Mouse (Mus musculus): ENCODE data around the gene 4921507P07Rik. TPM values are rescaled to one million over a fixed set of nuclear protein-coding genes. Genes with fewer than 3 reads are reported as not detected.

The 4921507P07Rik gene
- polyA plus RNA-seq, 1 experiment from 2014 or later = 0.61 TPM

GRCm38 (mm10) chr6:50549791-50550190, 46.6 kb downstream of the 4921507P07Rik start:
- no peaks in the 10 kb centered on the region for H3K36me3 ChIP-seq (replicated peaks)
- H3K27ac ChIP-seq = no peak overlapping the region
- H3K9ac ChIP-seq = no peak overlapping the region
- WGBS = 84% methylated on average over 7 of the region's 7 CpGs
- ATAC-seq (ENCODE audit: low FRiP score) = no peak
- no peaks in the 10 kb centered on the region for H3K9me3 ChIP-seq
- H3K4me1 ChIP-seq = no peaks in the 10 kb centered on the region
- 0 out of 2 replicates have a peak, but pooled peaks cover 3% of the 10 kb centered on the region for H3K27me3 ChIP-seq
- no peak overlapping the region for H3K4me3 ChIP-seq (replicated peaks)
- H3K4me2 ChIP-seq = no peak overlapping the region

- no peak overlapping the region for H3K27ac ChIP-seq
- WGBS = 71% methylated on average over 5 of the region's 5 CpGs
- H3K4me1 ChIP-seq = no peaks in the 10 kb centered on the region
- no peak overlapping the region for H3K4me3 ChIP-seq (replicated peaks)
- 0 out of 2 replicates have a peak, but pooled peaks cover 3% of the 10 kb centered on the region for H3K27me3 ChIP-seq
- no peak for ATAC-seq (ENCODE audit: low FRiP score)
- no peaks in the 10 kb centered on the region for H3K9me3 ChIP-seq
- no peak overlapping the region for H3K4me2 ChIP-seq
- H3K36me3 ChIP-seq (replicated peaks) = no peaks in the 10 kb centered on the region
- H3K9ac ChIP-seq = no peak overlapping the region
Measured at GRCm38 (mm10) chr6:50549051-50549450, 47.4 kb downstream of the 4921507P07Rik start.

GRCm38 (mm10) chr6:50545412-50546043, 50.9 kb downstream of the 4921507P07Rik start:
- Histone ChIP-seq H3K9me3 (no peaks in the 10 kb centered on the region), H3K4me1 (no peaks in the 10 kb centered on the region), H3K27ac (no peak overlapping the region), H3K4me3 (replicated peaks) (no peak overlapping the region), H3K4me2 (no peak overlapping the region), H3K36me3 (replicated peaks) (no peaks in the 10 kb centered on the region), H3K9ac (no peak overlapping the region), H3K27me3 (0 out of 2 replicates have a peak, but pooled peaks cover 3% of the 10 kb centered on the region)
- ATAC-seq (ENCODE audit: low FRiP score) = 0 out of 2 replicates have a peak, but pooled peaks have one; percentile 44
- 30% methylated on average over 10 of the region's 10 CpGs for WGBS

GRCm38 (mm10) chr6:50542535-50542934, 53.9 kb downstream of the 4921507P07Rik start:
- whole genome bisulfite sequencing = 93% methylated on average over 1 of the region's 1 CpGs
- Histone ChIP-seq H3K27me3 (0 out of 2 replicates have a peak, but pooled peaks cover under 1% of the 10 kb centered on the region), H3K9ac (no peak overlapping the region), H3K9me3 (no peaks in the 10 kb centered on the region), H3K27ac (no peak overlapping the region), H3K4me1 (no peaks in the 10 kb centered on the region), H3K4me3 (replicated peaks) (no peak overlapping the region), H3K36me3 (replicated peaks) (no peaks in the 10 kb centered on the region), H3K4me2 (no peak overlapping the region)
- ATAC-seq (ENCODE audit: low FRiP score) = no peak

- Histone ChIP-seq H3K27ac (no peak overlapping the region), H3K27me3 (0 out of 2 replicates have a peak, but pooled peaks cover 5% of the 10 kb centered on the region), H3K4me2 (no peak overlapping the region), H3K9ac (no peak overlapping the region), H3K4me3 (replicated peaks) (no peak overlapping the region), H3K9me3 (no peaks in the 10 kb centered on the region), H3K4me1 (peaks cover 3% of the 10 kb centered on the region; the same call in 1 of the 2 replicates), H3K36me3 (replicated peaks) (no peaks in the 10 kb centered on the region)
- no peak for ATAC-seq (ENCODE audit: low FRiP score)
- WGBS = 91% methylated on average over 1 of the region's 1 CpGs
Measured at GRCm38 (mm10) chr6:50539641-50540040, 56.8 kb downstream of the 4921507P07Rik start.

GRCm38 (mm10) chr6:50536461-50536892, 60.0 kb downstream of the 4921507P07Rik start:
- Histone ChIP-seq H3K9me3 (no peaks in the 10 kb centered on the region), H3K27ac (no peak overlapping the region), H3K27me3 (0 out of 2 replicates have a peak, but pooled peaks cover 5% of the 10 kb centered on the region), H3K4me1 (peaks cover 3% of the 10 kb centered on the region; the same call in 1 of the 2 replicates), H3K4me2 (no peak overlapping the region), H3K36me3 (replicated peaks) (no peaks in the 10 kb centered on the region), H3K9ac (no peak overlapping the region), H3K4me3 (replicated peaks) (no peak overlapping the region)
- 11% methylated on average over 7 of the region's 7 CpGs for WGBS
- peak; percentile 77 for ATAC-seq (ENCODE audit: low FRiP score)

GRCm38 (mm10) chr6:50535346-50535745, 61.1 kb downstream of the 4921507P07Rik start:
- no peak overlapping the region for H3K4me3 ChIP-seq (replicated peaks)
- no peak overlapping the region for H3K27ac ChIP-seq
- peaks cover 3% of the 10 kb centered on the region; the same call in 1 of the 2 replicates for H3K4me1 ChIP-seq
- H3K4me2 ChIP-seq = no peak overlapping the region
- H3K36me3 ChIP-seq (replicated peaks) = no peaks in the 10 kb centered on the region
- H3K9me3 ChIP-seq = no peaks in the 10 kb centered on the region
- ATAC-seq (ENCODE audit: low FRiP score) = no peak
- WGBS = 92% methylated on average over 3 of the region's 3 CpGs
- no peak overlapping the region for H3K9ac ChIP-seq
- 0 out of 2 replicates have a peak, but pooled peaks cover 5% of the 10 kb centered on the region for H3K27me3 ChIP-seq

- 80% methylated on average over 8 of the region's 8 CpGs for WGBS
- Histone ChIP-seq H3K36me3 (replicated peaks) (no peaks in the 10 kb centered on the region), H3K27me3 (no peaks in the 10 kb centered on the region), H3K4me1 (peaks cover 3% of the 10 kb centered on the region; the same call in 1 of the 2 replicates), H3K27ac (no peak overlapping the region), H3K4me3 (replicated peaks) (no peak overlapping the region), H3K9me3 (no peaks in the 10 kb centered on the region), H3K4me2 (no peak overlapping the region), H3K9ac (no peak overlapping the region)
- no peak for ATAC-seq (ENCODE audit: low FRiP score)
Measured at GRCm38 (mm10) chr6:50531920-50532319, 64.5 kb downstream of the 4921507P07Rik start.

GRCm38 (mm10) chr6:50531003-50531402, 65.4 kb downstream of the 4921507P07Rik start:
- Histone ChIP-seq H3K9ac (no peak overlapping the region), H3K9me3 (no peaks in the 10 kb centered on the region), H3K4me3 (replicated peaks) (no peak overlapping the region), H3K4me1 (no peaks in the 10 kb centered on the region), H3K27ac (no peak overlapping the region), H3K4me2 (no peak overlapping the region), H3K36me3 (replicated peaks) (no peaks in the 10 kb centered on the region), H3K27me3 (0 out of 2 replicates have a peak, but pooled peaks cover 2% of the 10 kb centered on the region)
- 85% methylated on average over 3 of the region's 3 CpGs for WGBS
- ATAC-seq (ENCODE audit: low FRiP score) = no peak

GRCm38 (mm10) chr6:50529194-50529593, 67.2 kb downstream of the 4921507P07Rik start:
- WGBS = 88% methylated on average over 11 of the region's 11 CpGs
- Histone ChIP-seq H3K27me3 (0 out of 2 replicates have a peak, but pooled peaks cover 3% of the 10 kb centered on the region), H3K9me3 (no peaks in the 10 kb centered on the region), H3K9ac (no peak overlapping the region), H3K4me2 (no peak overlapping the region), H3K27ac (no peak overlapping the region), H3K36me3 (replicated peaks) (no peaks in the 10 kb centered on the region), H3K4me1 (no peaks in the 10 kb centered on the region), H3K4me3 (replicated peaks) (no peak overlapping the region)
- ATAC-seq (ENCODE audit: low FRiP score) = no peak

GRCm38 (mm10) chr6:50527416-50527815, 69.0 kb downstream of the 4921507P07Rik start:
- H3K9ac ChIP-seq = no peak overlapping the region
- WGBS = 66% methylated on average over 9 of the region's 9 CpGs
- H3K27me3 ChIP-seq = 0 out of 2 replicates have a peak, but pooled peaks cover 3% of the 10 kb centered on the region
- H3K4me3 ChIP-seq (replicated peaks) = no peak overlapping the region
- no peak for ATAC-seq (ENCODE audit: low FRiP score)
- no peaks in the 10 kb centered on the region for H3K36me3 ChIP-seq (replicated peaks)
- H3K4me1 ChIP-seq = no peaks in the 10 kb centered on the region
- no peaks in the 10 kb centered on the region for H3K9me3 ChIP-seq
- no peak overlapping the region for H3K27ac ChIP-seq
- no peak overlapping the region for H3K4me2 ChIP-seq

- H3K36me3 ChIP-seq (replicated peaks) = no peaks in the 10 kb centered on the region
- H3K27ac ChIP-seq = no peak overlapping the region
- 27% methylated on average over 7 of the region's 7 CpGs for WGBS
- no peak overlapping the region for H3K4me2 ChIP-seq
- no peak overlapping the region for H3K4me3 ChIP-seq (replicated peaks)
- H3K27me3 ChIP-seq = 0 out of 2 replicates have a peak, but pooled peaks cover 3% of the 10 kb centered on the region
- no peaks in the 10 kb centered on the region for H3K4me1 ChIP-seq
- peak; percentile 46; the same call in 1 of the 2 replicates for ATAC-seq (ENCODE audit: low FRiP score)
- no peaks in the 10 kb centered on the region for H3K9me3 ChIP-seq
- no peak overlapping the region for H3K9ac ChIP-seq
Measured at GRCm38 (mm10) chr6:50526597-50527024, 69.8 kb downstream of the 4921507P07Rik start.

All from forebrain, embryonic 12.5 days (tissue).